Mouse (Mus musculus) cerebellum, postnatal 36 days (tissue): Measurements from ENCODE around the gene Eef2k.

ENCODE experiments used
- DNase-seq, 2 experiments: peaks; one replicate each; pipeline ENCODE4 v3.0.0; 2021 to 2022; ENCODE audit warnings: mixed read lengths in 2 of 2

Gene Eef2k

DNA sequence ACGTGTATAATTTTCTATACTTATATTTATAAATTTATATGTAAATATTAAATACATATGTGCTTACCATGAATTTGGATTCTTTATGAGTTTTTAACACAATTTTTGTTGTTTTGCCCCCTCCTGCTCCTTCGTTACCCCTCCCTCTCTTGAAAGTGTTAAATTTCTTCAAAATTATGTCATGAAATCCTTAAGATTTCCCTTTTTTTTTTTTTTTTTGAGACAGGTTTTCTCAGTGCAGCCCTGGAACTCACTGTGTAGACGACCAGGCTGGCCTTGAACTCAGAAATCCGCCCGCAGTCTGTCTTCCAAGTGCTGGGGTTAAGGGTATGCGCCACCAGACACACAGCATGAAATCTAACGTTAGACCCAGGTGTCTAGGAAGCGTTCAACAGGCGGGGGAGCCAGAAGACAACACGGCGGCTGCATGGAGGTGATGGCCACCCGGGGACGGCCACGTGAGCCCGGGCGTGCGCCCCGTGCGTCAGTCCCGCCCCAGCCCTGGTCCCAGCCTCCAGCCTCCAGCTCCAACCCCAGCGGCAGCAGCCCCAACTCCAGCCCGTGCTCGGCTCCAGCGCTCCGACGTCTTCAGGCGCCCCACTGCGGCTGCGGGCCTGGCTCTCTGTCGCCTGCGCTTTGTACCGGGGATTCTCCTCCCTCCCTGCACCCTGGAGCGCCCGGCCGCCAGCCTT lies at the start of gene Eef2k:
Gene Eef2k, plus strand, starts transcription at position 487 of the 692 bp plus-strand sequence.
- peak; percentile 80 to 83 for DNase-seq

GRCm38 (mm10) chr7:120795544-120795943 lies 47.1 kb upstream of the Eef2k start:
- DNase-seq = no peak

DNA sequence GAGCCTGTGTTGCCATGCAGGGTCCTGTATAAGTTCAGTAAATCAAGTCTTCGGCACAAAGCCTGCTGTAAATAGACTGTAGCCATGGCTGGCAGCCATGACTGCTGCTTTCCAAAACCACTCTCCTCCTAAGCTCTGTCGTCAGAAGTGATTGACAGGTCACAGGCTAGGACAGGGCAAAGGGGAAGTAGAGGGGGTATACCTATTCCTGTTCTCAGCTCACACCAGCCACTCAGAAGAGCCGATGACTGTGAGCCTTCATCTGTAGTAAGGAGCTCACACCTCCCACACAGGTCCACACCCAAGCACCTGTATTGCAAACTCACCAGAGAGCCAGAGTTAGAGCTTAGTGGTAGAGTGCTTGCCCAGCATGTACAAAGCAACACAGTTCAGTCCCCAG lies 46.3 kb upstream of the Eef2k start:
- no peak for DNase-seq

DNA sequence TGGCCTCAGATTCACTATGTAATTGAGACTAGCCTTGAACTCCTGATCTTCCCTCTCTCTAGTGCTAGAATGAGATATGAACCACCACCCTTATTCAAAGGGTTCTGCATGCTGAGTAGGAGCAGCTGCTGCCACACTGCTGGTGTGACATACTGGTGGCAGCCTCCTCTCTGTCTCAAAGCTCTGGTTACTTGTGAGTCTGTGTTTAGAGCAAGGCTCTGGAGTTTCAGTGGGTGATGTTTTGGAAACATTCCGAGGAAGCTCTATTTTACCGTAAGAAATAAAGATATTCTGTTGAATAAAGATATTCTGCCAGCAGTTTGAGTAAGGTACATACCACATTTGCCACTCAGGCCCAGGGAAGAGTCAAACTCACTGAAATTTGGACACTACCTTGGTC lies 39.4 kb upstream of the Eef2k start:
- DNase-seq = no peak

DNA sequence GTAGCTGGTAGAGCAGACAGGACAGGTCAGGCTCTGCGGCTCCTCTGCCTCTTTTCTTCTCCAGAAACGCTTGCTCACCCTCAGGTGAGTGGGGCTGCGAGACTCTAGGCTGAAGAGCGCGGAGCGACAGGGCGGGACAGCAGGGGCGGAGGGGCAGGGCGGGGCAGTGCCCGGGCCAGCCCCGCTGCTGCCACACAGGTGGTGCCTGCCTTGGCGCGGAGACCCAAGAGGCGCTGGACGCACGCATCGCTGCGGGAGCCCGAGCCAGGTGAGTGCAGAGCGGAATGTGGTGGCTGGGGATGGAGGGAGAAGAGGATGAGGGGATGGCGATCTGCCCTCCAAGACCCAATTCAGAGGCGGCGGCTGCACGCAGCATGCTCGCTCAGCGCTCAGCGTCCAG lies 32.9 kb upstream of the Eef2k start:
- peak in 1 of 2 experiments; percentile 12 for DNase-seq

- no peak for DNase-seq
Measured at GRCm38 (mm10) chr7:120811834-120812415, 30.7 kb upstream of the Eef2k start, which contains the start of gene Gm5737. TSS of gene Gm5737 (plus strand) at chr7:120812365.

DNA sequence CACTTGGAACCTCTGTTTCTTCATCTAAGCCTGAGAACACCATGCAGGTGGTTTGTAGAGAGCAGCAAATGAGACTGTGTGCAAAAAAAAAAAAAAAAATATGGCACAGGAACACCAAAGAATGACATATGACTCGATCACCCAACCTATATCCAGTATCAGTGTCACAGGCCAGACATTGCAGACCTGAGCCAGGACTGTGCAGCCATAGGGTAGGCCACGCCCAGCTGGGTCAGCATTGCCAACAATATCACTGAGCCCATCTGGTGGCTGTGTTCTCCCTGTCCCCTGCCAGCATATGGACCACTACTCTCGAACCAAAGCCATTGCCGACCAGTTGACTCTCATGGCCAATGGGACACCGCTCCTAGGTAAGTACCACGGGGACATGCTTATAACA lies 25.1 kb upstream of the Eef2k start:
- no peak for DNase-seq

DNA sequence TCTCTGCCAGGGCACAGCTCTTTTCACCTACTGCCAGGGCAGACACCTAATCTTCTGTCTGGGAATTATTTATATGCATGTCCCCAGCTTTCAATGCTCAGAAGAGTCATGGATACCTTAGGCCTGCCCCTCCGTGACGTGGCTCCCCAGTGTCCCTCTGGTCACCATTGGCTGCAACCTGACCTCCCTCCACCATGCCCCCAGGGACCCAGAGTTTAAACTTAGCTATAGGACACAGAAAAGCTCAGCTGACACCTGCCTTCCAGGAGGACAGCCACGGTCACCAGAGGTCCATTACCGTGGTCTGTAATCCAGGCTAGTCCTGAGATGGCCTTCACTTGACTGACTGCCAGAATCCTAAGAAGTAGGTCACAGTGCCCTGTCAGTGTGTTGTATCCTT lies 23.2 kb upstream of the Eef2k start:
- DNase-seq = no peak

DNA sequence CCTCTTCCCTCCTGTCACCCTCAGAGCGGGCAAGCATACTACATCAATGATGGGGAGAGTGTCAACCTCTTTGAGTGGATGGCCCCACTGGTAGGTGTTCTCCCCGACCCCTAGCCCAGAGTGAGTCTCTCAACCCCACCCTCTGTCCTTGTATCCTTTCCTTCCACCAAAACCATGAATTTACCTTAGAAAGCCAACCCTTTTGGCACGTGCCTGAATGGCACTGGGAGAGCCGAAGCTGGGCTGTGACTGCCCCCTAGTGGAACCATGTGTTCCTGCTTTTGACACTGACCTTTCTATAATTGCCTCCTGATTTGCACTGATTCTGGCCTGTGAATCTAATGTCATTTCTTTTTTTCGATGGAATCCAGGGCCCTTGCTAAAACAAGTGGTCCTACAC lies 19.4 kb upstream of the Eef2k start:
- DNase-seq = peak; percentile 73 to 79

DNA sequence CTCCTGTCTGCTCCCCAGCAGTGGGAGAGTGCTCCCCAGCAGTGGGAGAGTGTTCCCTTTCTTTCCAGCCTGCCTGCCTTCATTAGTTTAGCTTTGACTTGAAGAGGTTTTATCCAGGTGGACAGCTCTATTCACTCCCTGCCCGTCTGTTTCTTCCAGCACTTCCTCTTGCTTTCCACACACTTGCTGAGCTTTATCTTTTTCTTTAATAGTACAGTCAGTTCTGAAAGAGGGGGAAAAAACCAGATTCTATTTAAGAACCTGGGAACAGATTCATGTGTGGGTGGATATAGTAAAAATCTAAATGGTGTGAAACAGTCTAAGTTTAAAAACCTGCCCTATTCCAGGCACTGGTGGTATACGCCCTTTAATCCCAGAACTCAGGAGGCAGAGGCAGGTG lies 17.5 kb upstream of the Eef2k start:
- no peak for DNase-seq

DNA sequence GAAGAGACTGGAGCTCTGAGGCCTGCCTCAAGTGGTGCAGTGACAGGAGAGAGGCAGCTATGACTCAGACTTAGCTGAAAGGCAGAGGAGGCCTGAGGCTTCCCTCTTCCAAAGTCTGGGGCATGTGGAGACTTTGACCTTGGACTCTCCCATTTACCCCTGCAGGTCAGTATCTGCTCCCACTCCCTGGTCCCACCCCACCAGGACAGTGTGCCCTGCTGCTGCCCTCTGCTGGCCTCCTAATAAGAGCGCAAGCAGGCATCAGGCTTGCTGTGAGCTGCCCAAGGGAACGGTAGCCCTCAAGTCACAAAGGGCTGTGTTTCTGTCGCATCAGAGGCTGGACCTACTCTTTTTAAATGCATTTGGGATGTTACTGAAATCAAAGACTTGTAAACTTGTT lies 16.2 kb upstream of the Eef2k start:
- peak in 1 of 2 experiments; percentile 42 for DNase-seq

DNA sequence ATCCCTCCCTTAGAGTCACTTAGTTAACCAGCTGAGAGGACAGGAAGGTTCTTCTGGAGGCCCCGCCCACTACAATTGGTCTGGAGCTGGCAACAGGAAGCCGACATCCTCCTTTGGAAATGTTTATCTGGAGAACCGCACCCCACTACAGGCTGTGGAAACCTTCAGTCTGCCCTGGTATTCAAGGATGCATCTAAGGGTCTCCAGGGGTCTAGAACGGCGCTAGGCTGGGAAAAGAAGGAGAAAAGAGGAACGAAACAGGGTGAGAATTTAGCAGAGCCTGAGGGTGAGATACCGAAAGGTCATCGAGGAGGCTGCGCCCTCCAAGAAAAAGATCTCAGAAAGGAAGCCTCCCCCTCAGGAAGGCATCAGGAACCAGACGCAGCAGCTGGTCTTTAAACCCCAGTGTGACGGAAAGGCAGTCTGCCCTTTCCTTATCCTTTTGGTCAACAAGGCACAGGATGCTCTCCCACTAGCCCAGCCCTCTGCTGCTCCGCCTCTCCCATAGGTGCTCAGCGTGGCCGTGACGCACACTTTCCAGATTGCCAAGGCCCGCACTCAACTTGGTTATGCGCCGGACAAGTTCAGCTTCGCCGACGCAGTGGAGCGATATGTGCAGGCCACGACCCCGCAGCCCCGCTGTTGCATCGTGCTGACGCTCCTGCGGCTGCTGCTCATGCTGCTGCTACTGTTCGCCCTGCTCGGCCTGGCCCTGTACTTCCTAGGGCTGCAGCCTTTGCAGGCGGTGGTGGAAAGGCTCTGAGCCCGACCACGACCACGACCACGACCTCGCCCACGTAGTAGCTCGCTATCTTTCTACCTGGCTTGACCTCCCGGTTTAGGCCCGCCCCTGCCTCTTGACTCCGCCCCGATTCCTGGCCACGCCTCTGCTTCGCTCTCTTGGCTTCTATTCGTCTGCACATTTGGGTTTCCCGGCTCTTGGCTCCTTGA lies 11.9 kb upstream of the Eef2k start:
- peak; percentile 77 to 79 for DNase-seq

DNA sequence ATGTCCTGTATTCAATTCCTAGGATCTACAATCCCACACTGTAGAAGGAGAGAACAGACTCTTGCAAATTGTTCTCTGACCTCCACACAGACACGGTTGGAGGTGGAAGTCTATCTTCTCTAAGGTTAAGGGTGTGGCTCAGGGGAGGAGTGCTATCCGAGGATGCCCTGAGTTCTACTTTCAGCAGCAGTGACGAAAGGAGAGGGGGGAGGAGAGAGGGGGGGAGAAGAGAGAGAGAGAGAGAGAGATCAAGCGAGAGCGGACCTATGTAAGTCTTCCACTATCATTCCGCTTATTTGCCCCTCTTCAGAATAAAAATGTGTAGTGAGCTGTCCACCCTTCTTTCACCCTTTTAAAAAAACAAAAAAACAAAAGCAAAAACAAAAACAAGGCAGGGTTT lies 8.2 kb upstream of the Eef2k start:
- no peak for DNase-seq

DNA sequence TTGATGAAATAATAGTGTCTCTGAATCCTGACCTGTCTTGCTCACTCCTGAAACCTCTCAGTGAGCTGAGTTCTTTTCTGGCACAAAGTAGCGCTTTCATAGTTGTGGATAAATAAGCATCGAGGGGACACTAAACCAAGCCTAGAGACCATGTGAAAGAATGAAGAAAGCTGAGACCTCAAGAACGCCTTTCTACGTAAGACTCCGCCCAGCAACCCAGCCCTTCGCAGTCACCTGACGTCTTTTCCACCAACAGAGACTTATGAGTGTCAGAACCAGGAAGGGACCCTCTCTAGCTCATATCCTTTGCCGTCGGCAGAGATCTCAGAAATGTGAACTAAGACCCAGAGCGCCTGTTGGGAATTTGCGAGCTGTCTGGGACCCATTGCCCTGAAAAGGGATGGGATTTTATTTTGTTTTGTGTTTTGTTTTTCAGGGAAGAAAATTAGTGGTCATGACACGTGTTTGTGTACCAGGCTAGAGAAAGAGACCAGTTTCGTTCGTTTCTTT lies 7.7 kb upstream of the Eef2k start:
- peak; percentile 53 to 67 for DNase-seq

- DNase-seq = peak; percentile 96 to 100
Measured at GRCm38 (mm10) chr7:120835449-120836359, 6.9 kb upstream of the Eef2k start.

DNA sequence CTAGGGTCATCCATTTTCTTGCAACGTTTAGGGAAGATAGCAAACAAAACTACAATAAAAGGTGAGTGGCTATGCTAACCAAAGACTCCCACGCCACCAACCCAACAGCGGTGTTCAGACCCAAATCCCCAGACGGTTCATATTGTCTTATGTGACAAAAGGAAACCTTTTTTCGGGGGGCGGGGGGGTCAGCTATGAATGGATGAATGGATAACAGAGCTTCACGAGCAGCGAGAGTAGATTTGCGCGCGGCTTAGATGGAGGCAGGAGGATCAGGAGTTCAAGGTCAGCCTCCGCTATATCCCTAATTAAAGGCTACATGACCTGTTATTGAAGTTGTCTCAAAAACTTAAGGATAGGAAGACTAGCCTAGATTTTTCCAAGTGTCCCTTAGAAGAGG lies 6.3 kb upstream of the Eef2k start:
- DNase-seq = peak in 1 of 2 experiments; percentile 43

DNA sequence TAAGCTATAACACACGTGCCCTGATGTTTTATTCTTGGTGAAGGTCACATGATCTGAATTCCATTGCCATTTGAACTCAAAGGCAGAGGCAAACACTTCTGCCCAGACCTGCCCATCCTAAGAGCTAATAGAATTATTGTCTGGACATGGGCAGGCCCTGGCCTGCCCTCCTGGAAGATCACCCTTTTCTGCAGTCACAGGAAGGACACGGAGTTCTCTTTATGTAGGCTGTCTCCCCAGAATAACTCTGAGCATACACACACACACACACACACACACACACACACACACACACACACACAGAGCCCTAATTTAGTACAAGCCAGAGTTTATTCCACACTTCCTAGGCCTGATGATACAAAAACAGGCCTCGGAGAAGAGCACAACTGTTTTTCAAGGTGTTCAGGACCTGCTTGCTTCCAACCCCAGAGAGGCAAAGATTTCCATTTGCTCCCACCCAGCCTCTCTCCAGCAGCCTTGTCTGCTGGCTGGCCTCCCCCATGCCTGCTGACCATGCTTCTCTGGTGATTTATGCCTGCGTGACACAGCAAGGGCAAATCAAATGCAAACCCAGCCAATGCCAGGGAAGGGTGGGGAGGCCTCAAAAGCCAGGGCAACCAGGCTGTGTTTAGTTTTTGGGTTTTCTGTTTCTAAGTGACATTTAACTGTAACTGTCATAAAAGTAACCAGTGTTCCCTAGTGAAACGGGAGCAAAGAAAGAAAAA lies 4.0 kb upstream of the Eef2k start:
- no peak for DNase-seq

DNA sequence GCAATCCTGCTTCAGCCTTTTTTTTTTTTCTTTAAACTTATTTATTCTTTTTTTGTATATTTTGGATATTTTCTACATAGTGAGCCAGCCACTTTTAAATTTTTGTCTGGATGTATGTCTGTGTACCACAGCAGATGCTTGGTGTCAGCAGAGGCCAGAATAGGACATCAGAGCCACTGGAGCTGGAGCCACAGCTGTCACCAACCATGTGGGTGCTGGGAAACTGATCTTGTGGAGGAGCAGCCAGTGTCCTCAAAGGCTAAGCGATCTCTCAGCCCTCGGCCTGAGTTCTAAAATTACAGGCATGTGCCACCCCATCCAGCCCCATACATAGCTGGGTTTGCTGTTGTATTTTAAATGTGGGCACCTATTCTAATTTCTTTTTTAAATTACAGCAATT lies 2.8 kb upstream of the Eef2k start:
- DNase-seq = no peak

DNA sequence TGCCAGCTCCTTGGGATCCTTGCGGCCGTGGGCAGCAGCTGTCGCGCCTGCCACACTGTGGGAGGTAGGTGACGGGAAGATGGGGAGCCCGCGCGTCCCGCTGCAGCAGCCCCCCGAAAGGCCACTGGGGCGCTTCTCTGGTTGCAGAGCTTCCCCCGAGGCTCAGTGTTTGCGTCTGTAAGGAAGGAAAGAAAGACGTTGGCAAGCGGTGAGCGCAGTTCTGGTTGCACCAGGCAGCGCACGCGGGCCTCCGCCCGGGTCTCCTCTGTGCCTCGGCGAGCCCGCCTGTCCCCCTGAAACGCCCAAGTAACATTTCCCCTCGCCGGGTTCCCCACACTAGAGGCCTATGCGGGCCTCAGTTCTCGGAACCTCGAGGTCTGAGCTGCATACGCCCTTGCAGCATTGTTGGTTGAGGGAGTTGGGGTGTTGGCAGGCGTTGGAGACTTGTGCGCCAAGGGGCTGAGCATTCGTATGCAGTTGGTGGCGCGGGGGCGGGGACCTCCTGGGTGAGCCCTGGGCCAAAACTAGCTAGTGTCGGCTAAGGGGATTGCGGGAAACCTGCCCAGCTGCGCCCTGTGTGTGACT lies 498 bp downstream of the Eef2k start:
- DNase-seq = peak; percentile 84 to 87

- no peak for DNase-seq
Measured at GRCm38 (mm10) chr7:120843852-120844435, 1.3 kb downstream of the Eef2k start.

DNA sequence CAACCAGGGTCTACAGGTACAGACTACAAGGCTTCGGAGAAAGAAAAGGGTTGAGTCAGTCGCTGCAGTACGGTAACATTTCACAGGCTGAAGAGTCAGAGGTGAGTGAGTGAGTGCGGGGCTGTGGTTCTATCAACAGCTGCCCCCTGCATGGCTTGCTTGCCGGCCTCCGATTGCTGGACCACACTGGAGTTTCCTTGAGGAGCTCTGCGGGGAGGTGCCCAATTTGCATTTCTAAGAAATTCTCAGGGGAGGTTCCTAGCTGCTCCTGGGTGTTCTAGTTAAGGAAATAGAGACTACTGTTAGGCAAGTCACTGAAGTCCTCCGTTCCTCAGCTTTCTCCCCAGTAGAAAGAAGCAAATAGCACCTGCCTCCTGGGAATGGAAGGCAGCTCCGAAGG lies 2.1 kb downstream of the Eef2k start:
- no peak for DNase-seq
